Comparison of ENCODE assay signal across 24 mouse cellular contexts in the genomic region with DNA sequence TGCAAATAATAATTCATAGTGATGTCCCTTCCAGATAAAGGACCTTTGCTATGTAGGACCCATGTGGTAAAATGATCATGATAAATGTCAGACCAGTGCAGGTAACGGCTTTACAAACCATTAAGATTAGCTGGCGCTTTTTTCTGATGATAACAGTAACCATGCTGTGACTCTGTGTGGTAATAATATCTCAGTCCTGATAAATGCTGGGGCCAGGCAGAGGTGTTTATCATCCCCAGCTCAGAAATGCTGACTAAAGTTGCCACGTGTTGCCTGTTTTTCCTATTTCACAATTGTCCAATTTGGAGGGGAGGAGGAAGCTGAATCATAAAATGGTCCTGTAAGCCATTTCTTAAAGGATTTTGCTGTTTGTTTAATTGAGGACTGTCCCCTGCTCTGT.
DNase-seq lines count a peak whose midpoint lies in the region; ATAC-seq and TF ChIP-seq lines count a peak whose summit lies in the region.
"Had no signal": no experiment of that assay in that cellular context is flagged by ENCODE, and none has a peak within 500 bp of the region (broad histone marks: within the 10 kb centered on the region; RNA-seq: fewer than 3 reads in every experiment).

No protein-coding gene starts in this region.

- ATAC-seq in liver, postnatal 0 days: no peak
- ATAC-seq in common myeloid progenitor, adult 5-6 weeks (replicated peaks; ENCODE audit: low read depth, poor library complexity, severe bottlenecking): peak; percentile 58; the same call in 1 of the 2 replicates
- peak; percentile 80 for ATAC-seq in liver, embryonic 15.5 days (ENCODE audit: insufficient read depth)
- ATAC-seq: CD4-positive, CD25-positive, alpha-beta regulatory T cell, adult 4 months; forebrain, postnatal 0 days; lung, postnatal 0 days; midbrain, embryonic 15.5 days had no signal

- H3K27me3 ChIP-seq in liver, postnatal 0 days (ENCODE audit: insufficient read depth, low read length): no peaks in the 10 kb centered on the region
- H3K27me3 ChIP-seq in liver, embryonic 15.5 days: no peaks in the 10 kb centered on the region
- H3K27me3 ChIP-seq: hindbrain, embryonic 13.5 days; midbrain, embryonic 15.5 days; neural tube, embryonic 13.5 days; stomach, embryonic 15.5 days had no signal

- H3K27ac ChIP-seq in liver, postnatal 0 days (ENCODE audit: low read depth): no peak overlapping the region
- H3K27ac ChIP-seq in liver, embryonic 15.5 days (replicated peaks): 0 out of 2 replicates have a peak overlapping the region, but pooled peaks have one; percentile 24
- H3K27ac ChIP-seq: forebrain, embryonic 10.5 days; hindbrain, embryonic 13.5 days; limb, embryonic 10.5 days; midbrain, embryonic 15.5 days; neural tube, embryonic 13.5 days; stomach, embryonic 15.5 days had no signal

- 46% methylated on average over 3 of the region's 3 CpGs for WGBS in liver, postnatal 0 days (ENCODE audit: insufficient replicate concordance)
- 12% methylated on average over 3 of the region's 3 CpGs for WGBS in liver, embryonic 15.5 days (ENCODE audit: insufficient replicate concordance)

- TF ChIP-seq CTCF in liver, postnatal 0 days (IDR thresholded peaks at IDR 0.05; ENCODE audit: low read depth): no peak

- no peaks in the 10 kb centered on the region for H3K9me3 ChIP-seq in liver, postnatal 0 days (ENCODE audit: low read length)
- no peaks in the 10 kb centered on the region for H3K9me3 ChIP-seq in liver, embryonic 15.5 days (replicated peaks)
- H3K9me3 ChIP-seq: forebrain, embryonic 10.5 days; hindbrain, embryonic 13.5 days; limb, embryonic 10.5 days; midbrain, embryonic 15.5 days; neural tube, embryonic 13.5 days; stomach, embryonic 15.5 days had no signal

- H3K4me2 ChIP-seq in liver, postnatal 0 days (ENCODE audit: low read depth, low read length): no peak overlapping the region
- H3K4me2 ChIP-seq in liver, embryonic 15.5 days: no peak overlapping the region
- H3K4me2 ChIP-seq: hindbrain, embryonic 13.5 days; midbrain, embryonic 15.5 days; neural tube, embryonic 13.5 days; stomach, embryonic 15.5 days had no signal

- no peak for TF ChIP-seq EP300 in liver, postnatal 0 days (IDR thresholded peaks at IDR 0.05; ENCODE audit: low read depth)

- no peak overlapping the region for H3K9ac ChIP-seq in liver, postnatal 0 days (replicated peaks)
- no peak overlapping the region for H3K9ac ChIP-seq in liver, embryonic 15.5 days
- H3K9ac ChIP-seq: forebrain, postnatal 0 days; hindbrain, embryonic 13.5 days; midbrain, embryonic 15.5 days; neural tube, embryonic 13.5 days; stomach, embryonic 15.5 days had no signal

- peak; percentile 38 for DNase-seq in liver
- DNase-seq in liver, postnatal 0 days: no peak
- DNase-seq in adrenal gland, adult 18-20 months (ENCODE audit: low spot score in 2 of 2): no peak
- DNase-seq in frontal cortex, postnatal 14 days (ENCODE audit: low spot score in 2 of 2): no peak
- DNase-seq in urinary bladder, postnatal 36 days (ENCODE audit: low spot score in 2 of 2): no peak
- DNase-seq: adrenal gland, adult 8-10 months; cerebellum, adult 9-11 months; forebrain, postnatal 0 days; gastrocnemius, postnatal 36 days; heart, postnatal 36 days; kidney, adult 2 months; kidney, postnatal 10 days; thymus, adult 18-20 months; thymus, postnatal 36 days had no signal

- H3K4me1 ChIP-seq in liver, postnatal 0 days (ENCODE audit: insufficient read depth): 0 out of 2 replicates have a peak, but pooled peaks cover 2% of the 10 kb centered on the region
- H3K4me1 ChIP-seq in liver, embryonic 15.5 days (replicated peaks): peaks cover 10% of the 10 kb centered on the region; the same call in 1 of the 2 replicates
- H3K4me1 ChIP-seq: stomach, embryonic 15.5 days had no signal

- H3K36me3 ChIP-seq in liver, postnatal 0 days (replicated peaks; ENCODE audit: insufficient read depth, low read length): no peaks in the 10 kb centered on the region
- H3K36me3 ChIP-seq in liver, embryonic 15.5 days (replicated peaks): no peaks in the 10 kb centered on the region
- H3K36me3 ChIP-seq: forebrain, embryonic 10.5 days; hindbrain, embryonic 13.5 days; limb, embryonic 10.5 days; midbrain, embryonic 15.5 days; neural tube, embryonic 13.5 days; stomach, embryonic 15.5 days had no signal

- no peak overlapping the region for H3K4me3 ChIP-seq in liver, postnatal 0 days (ENCODE audit: low read depth, low read length)
- no peak overlapping the region for H3K4me3 ChIP-seq in liver, embryonic 15.5 days (replicated peaks)
- H3K4me3 ChIP-seq: forebrain, embryonic 10.5 days; hindbrain, embryonic 13.5 days; limb, embryonic 10.5 days; midbrain, embryonic 15.5 days; neural tube, embryonic 13.5 days; stomach, embryonic 15.5 days had no signal
